Mouse (Mus musculus) cortical plate, adult 2 months (tissue): ENCODE results near the gene Hadhb. TPM values are rescaled to one million over a fixed set of nuclear protein-coding genes. Genes with fewer than 3 reads are reported as not detected.

Experiments
- H3K27ac ChIP-seq: fragments of 200-500 bp; 2 replicates; pipeline ENCODE4 v1.5.1; 2012; ENCODE audit warnings: low read length, control low read depth, inconsistent platforms; ENCODE audit not compliant: insufficient read depth
- H3K4me1 ChIP-seq: fragments of 200-500 bp; 2 replicates; pipeline ENCODE4 v1.6.1; 2011; ENCODE audit warnings: low read length; ENCODE audit not compliant: control insufficient read depth, insufficient read depth
- H3K4me3 ChIP-seq: fragments of 200-500 bp; 2 replicates; pipeline ENCODE4 v1.5.1; 2011; ENCODE audit warnings: mild to moderate bottlenecking, low read length, control low read depth; ENCODE audit not compliant: insufficient read depth
- CTCF ChIP-seq: fragments of 200-500 bp; IDR thresholded peaks from 2 replicates; pipeline ENCODE4 v1.5.1; 2011; ENCODE audit warnings: mild to moderate bottlenecking, control low read depth, low read length; ENCODE audit not compliant: insufficient read depth; ENCODE audit errors: extremely low read depth
- POLR2A ChIP-seq: fragments of 200-500 bp; IDR thresholded peaks from 2 replicates; pipeline ENCODE4 v1.6.1; 2011; ENCODE audit warnings: mild to moderate bottlenecking, low read length, control low read depth; ENCODE audit not compliant: insufficient read depth; ENCODE audit errors: extremely low read depth
- polyA plus RNA-seq: library from polyadenylated mRNA; depleted of rRNA; stranded (reverse); fragments of >200 nt; gene quantifications from 2 replicates; pipeline ENCODE4 v1.2.3, GENCODE M21; 2012

Gene Hadhb
- polyA plus RNA-seq, 1 experiment: 94.8 TPM

DNA sequence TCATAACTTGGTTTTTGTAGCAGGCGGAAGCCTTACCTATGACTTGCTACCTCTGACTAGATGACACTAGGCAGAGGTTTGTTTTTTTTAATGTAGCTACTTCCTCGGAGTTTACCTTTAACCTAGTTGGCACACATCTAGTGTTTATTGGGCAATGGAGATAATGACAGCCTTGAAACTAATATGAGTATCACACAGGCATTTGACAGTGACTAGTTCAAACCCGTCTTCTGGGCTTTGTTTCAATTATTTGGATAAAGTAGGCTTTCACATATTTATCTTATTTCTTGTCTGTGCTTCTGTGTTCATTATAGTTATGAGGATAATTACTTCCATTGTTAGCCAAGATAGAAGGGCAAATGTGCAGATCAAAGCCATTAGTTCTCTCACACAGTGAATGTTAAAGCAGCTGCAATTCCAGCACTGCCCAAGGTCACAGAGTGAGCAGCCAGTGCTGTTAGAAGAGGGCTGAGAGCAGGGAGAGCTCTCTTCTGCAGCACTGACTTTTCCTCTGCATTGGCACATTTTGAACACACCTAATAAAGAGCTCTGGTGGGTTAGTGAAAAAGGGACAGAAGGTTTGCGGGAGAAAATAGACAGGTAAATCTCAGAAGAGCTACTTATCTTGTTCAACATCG lies 15.4 kb downstream of the Hadhb start:
- no peak overlapping the region for H3K4me3 ChIP-seq
- no peaks in the 10 kb centered on the region; the same call in 1 of the 2 replicates for H3K4me1 ChIP-seq
- no peak overlapping the region for H3K27ac ChIP-seq
- TF ChIP-seq CTCF: no peak
- no peak for TF ChIP-seq POLR2A

DNA sequence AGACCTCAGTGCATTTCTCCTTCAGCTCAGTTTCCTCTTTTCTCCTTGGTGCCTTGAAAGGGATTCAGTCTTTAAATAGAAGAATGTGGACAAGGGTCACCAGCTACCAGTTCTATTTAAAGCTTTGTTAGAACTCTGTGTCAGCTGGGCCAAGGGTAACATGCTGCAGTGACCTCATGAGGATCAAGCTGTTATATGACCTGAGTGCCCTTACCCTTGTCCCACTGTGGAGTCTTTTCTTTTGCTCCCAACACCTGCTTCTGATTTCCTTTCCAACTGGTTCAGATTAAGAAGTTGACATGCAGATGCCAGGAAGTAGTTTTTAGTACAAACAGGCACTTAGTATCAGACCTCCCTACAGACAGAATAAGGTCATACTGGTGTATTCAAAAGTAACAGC lies 17.1 kb downstream of the Hadhb start:
- no peak for TF ChIP-seq CTCF
- no peak for TF ChIP-seq POLR2A
- H3K27ac ChIP-seq: no peak overlapping the region
- no peaks in the 10 kb centered on the region; the same call in 1 of the 2 replicates for H3K4me1 ChIP-seq
- no peak overlapping the region for H3K4me3 ChIP-seq

GRCm38 (mm10) chr5:30172931-30173692 lies 18.1 kb downstream of the Hadhb start:
- Histone ChIP-seq H3K4me3 (no peak overlapping the region), H3K27ac (no peak overlapping the region), H3K4me1 (no peaks in the 10 kb centered on the region; the same call in 1 of the 2 replicates)
- TF ChIP-seq CTCF (no peak), POLR2A (no peak)

DNA sequence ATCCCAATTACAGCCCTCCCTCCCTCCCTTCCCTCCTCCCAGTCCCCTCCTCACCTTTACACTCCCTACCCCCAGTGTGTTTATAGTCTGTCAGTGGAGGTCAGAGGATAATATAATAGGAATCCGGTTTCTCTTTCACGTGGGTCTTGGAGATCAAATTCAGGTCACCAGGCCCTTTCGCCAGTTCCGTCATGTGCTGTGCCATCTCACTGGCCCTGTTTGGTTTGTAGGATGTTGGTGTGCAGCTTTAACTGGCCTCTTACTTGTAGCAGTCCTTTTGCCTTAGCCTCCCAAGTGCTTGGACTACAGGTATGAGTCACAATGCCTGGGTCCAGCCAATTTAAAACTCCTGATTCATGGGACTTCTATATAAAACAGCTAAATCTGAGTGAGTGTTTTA lies 20.8 kb downstream of the Hadhb start:
- no peak overlapping the region for H3K27ac ChIP-seq
- H3K4me3 ChIP-seq: no peak overlapping the region
- H3K4me1 ChIP-seq: no peaks in the 10 kb centered on the region; the same call in 1 of the 2 replicates
- TF ChIP-seq CTCF: no peak

DNA sequence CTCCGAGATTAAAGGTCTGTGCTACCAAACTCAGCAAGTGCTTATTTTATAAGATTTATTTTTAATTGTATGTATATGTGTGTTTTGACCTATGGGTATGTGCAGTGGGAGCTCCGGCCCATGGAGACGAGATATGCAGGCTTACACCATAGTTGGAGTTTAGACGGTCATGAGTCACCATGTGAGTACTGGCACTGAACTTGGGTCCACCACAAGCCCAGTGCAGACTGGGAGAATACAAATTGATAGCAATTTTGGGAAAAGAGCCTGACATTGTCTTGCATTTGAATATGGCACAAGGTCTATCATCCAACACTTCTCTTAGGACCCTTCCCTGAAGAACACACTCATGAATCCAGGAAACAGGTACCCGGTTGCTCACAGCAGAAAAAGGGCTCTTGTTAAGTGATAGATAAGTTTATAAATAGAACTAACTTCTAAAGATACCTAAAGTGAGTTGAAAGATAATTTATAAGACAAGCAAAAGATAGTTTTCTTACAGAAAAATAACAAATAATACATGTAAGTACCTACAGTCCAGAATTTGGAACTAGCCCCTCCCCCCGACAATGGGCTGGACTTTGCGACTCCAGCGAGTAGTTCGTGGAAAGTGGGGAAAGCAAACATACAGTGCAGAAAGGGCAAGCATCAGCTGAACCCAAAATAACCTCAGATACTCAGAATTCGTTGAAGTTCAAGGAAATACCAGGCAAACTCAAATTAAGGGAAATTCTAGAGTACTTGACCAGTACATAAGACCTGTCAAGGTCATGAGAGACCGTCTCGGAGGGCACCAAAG lies 32.8 kb downstream of the Hadhb start:
- no peak for TF ChIP-seq POLR2A
- TF ChIP-seq CTCF: no peak
- Histone ChIP-seq H3K4me1 (no peaks in the 10 kb centered on the region), H3K27ac (no peak overlapping the region), H3K4me3 (no peak overlapping the region)

DNA sequence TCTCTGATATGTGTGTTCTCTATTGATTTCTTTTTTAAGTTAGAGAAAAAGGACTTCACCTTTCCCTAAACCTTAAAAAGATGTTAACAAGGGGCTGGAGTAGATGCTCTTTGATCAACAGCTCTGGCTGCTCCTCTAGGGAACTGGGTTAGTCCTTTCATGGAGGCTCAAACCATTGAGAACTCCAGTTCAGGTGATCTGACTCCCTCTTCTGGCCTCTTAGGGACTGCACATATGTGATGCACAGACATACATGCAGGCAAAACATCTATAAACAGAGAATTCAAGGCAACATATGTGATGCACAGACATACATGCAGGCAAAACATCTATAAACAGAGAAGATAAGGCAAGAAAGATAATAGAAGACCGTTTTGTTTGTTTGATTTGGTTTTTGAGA lies 37.4 kb downstream of the Hadhb start:
- TF ChIP-seq CTCF: no peak
- no peak for TF ChIP-seq POLR2A

GRCm38 (mm10) chr5:30195340-30195739 lies 40.3 kb downstream of the Hadhb start:
- Histone ChIP-seq H3K4me3 (no peak overlapping the region), H3K4me1 (no peaks in the 10 kb centered on the region), H3K27ac (no peak overlapping the region)
- TF ChIP-seq POLR2A (no peak), CTCF (no peak)

More for the DNA sequence above, 37.4 kb downstream of the Hadhb start:
- H3K27ac ChIP-seq: no peak overlapping the region
- H3K4me3 ChIP-seq: no peak overlapping the region
- H3K4me1 ChIP-seq: no peaks in the 10 kb centered on the region

DNA sequence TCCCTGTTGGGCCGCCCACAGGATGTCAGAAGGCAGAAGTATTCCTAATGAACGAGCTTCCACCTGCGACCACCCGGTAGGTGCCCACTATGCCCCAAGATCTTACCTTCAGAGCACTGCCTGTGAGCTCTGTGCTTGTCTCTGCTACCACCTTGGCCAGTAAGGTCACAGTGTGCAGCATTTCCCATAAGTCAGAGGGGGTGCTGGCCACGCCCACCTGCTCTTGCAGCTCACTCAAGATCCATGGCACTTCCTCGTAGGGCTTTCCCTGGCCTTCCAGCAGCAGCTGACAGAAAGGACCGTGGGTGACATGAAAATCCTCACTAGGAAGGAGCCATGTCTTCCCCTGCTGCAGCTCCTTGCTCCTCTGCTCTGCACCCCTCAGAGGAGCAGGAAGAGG lies 43.2 kb downstream of the Hadhb start:
- Histone ChIP-seq H3K4me3 (no peak overlapping the region), H3K4me1 (no peaks in the 10 kb centered on the region), H3K27ac (no peak overlapping the region)
- TF ChIP-seq POLR2A: no peak
- TF ChIP-seq CTCF: no peak

- Histone ChIP-seq H3K27ac (no peak overlapping the region), H3K4me3 (no peak overlapping the region), H3K4me1 (no peaks in the 10 kb centered on the region)
- TF ChIP-seq CTCF (peak; percentile 83), POLR2A (no peak)
These were observed 46.5 kb downstream of the Hadhb start for GRCm38 (mm10) chr5:30201521-30201920.

DNA sequence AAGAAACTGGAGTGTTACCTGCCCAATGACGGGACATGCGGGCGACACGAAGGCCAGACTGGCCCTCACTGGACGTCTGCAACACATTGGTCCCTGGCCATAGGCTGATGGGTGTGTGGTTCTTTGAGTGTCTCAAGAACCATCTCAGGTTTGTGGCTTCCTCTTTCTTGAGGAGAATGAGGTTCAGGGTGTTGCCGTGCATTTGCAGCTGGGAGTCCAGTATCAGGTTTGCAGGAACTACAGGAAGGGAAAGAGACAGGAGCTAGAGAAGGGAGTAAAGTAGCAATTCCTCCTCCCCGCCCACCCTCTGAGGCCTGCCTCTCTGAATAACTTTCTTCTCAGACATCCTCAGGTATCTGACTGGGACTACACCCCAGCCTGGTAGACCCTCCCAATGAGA lies 47.2 kb downstream of the Hadhb start:
- H3K27ac ChIP-seq: no peak overlapping the region
- H3K4me3 ChIP-seq: no peak overlapping the region
- no peaks in the 10 kb centered on the region for H3K4me1 ChIP-seq
- no peak for TF ChIP-seq POLR2A
- no peak for TF ChIP-seq CTCF
